Mouse (Mus musculus) brown adipose tissue, adult 24 weeks (tissue): Measurements from ENCODE around the gene Trp53i11. TPM values are rescaled to one million over a fixed set of nuclear protein-coding genes. Genes with fewer than 3 reads are reported as not detected.

Experiments
- H3K27ac ChIP-seq: fragments of 200-500 bp; replicated peaks from 2 replicates; pipeline ENCODE4 v1.5.1; 2012; ENCODE audit warnings: low read depth, mild to moderate bottlenecking, low read length
- H3K4me1 ChIP-seq: fragments of 200-500 bp; 2 replicates; pipeline ENCODE4 v1.6.1; 2012; ENCODE audit warnings: low read length, mixed read lengths; ENCODE audit not compliant: control insufficient read depth, insufficient read depth, insufficient read length
- H3K4me3 ChIP-seq: fragments of 200-500 bp; 2 replicates; pipeline ENCODE4 v1.5.1; 2012; ENCODE audit warnings: low read depth, mild to moderate bottlenecking, low read length, moderate library complexity; ENCODE audit not compliant: insufficient read depth
- polyA plus RNA-seq: library from polyadenylated mRNA; stranded (reverse); fragments of >200 nt; gene quantifications from 2 replicates; pipeline ENCODE4 v1.2.4, GENCODE M21; 2012; ENCODE audit not compliant: missing spikeins, insufficient read depth, insufficient read length

Trp53i11 gene
- 7.6 and 14.4 TPM in 2 replicates for polyA plus RNA-seq

- H3K27ac ChIP-seq, result peak within 1 kb of the TSS; percentile 75
- peaks cover 7% of the 10 kb centered on the region; the same call in 1 of the 2 replicates for H3K4me1 ChIP-seq
- peak within 1 kb of the TSS; percentile 74 for H3K4me3 ChIP-seq
Measured at GRCm38 (mm10) chr2:93187323-93187996, at the start of gene Trp53i11. Trp53i11 (plus strand) TSS chr2:93187548.

DNA sequence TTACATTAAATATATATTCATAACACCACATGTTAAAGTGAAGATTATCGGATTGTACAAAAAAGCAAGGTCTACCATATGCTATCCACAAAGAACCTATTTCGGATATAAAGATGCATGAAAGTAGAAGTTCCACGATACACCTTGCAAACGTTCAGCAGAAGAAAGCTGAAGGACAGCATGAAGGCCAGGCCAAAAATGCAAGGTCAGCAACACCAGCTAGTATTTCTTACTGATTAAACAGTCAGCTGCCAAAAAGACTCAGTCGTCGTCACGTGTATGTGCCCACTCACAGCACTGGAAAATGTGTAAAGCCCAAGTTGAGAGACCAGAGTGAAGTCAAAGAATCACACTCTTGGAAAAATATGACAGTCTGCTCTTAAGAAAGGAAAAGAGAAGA is 47.9 kb upstream of the Trp53i11 start:
- Histone ChIP-seq H3K27ac (no peak overlapping the region), H3K4me3 (no peak overlapping the region), H3K4me1 (peaks cover 26% of the 10 kb centered on the region)

DNA sequence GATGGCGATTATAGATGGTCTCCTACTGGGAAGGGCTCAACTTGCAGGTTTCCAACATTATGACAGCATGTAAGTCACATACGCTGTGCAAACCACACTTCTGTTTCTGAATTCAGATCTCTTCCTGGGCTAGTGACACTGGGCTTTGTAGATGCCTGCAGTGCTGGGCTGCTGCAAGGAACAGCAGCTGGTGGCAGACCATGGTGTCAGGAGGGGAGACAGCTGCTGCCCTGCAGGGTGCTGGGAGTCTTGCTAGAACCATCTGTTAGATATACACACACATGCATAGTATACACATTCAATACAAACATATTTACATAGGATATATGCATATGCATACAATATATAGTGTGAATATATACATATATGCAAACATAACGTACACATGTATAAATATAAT is 46.0 kb upstream of the Trp53i11 start:
- no peak overlapping the region for H3K4me3 ChIP-seq
- peaks cover 27% of the 10 kb centered on the region for H3K4me1 ChIP-seq
- no peak overlapping the region for H3K27ac ChIP-seq

GRCm38 (mm10) chr2:93142616-93143015 is 44.7 kb upstream of the Trp53i11 start:
- peak overlapping the region; percentile 79 for H3K27ac ChIP-seq

DNA sequence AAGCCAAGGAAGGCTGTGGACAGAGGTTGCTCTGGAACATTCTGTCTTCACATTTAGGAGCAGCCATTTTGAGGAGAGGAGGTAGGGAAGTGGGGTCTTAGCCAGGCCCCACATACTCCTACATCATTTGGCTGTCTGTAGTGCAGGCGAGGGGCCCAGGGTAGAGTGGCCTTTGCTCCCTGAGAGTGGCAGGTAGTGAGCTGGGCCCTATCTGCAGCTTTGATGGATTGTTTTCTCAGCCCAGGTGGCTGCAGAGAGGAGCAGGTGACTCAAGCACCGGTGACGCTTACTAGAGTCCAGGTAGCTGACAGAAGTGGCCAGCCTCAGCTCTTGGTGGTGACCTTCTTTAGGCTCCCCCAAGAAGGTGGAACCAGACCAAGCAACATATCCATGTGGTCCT is 43.2 kb upstream of the Trp53i11 start:
- H3K4me3 ChIP-seq, result no peak overlapping the region
- H3K27ac ChIP-seq, result 0 out of 2 replicates have a peak overlapping the region, but pooled peaks have one; percentile 63
- H3K4me1 ChIP-seq, result peaks cover 32% of the 10 kb centered on the region

More at GRCm38 (mm10) chr2:93142616-93143015, 44.7 kb upstream of the Trp53i11 start:
- H3K4me3 ChIP-seq, result no peak overlapping the region
- H3K4me1 ChIP-seq, result peaks cover 32% of the 10 kb centered on the region

DNA sequence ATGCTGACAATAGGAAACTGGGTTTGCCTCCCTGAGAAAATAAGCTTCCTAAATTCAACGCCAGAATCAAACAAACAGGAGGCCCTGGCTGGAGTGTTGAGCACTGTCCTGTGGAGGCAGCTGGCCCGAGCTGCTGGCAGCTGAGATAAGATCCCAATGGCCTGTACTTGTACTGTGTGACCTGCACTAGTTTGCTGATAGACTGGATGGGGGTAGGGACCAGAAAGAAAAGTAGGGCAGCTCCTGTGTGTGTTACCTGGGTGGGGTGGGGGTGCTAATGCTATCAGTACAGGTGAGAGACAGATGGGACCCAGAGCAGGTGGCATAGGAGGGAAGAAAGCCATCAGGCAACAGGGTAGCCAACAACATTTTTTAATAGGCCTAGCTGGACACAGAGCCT is 37.3 kb upstream of the Trp53i11 start:
- H3K4me3 ChIP-seq, result no peak overlapping the region
- H3K27ac ChIP-seq, result no peak overlapping the region
- H3K4me1 ChIP-seq, result peaks cover 12% of the 10 kb centered on the region

- no peak overlapping the region for H3K27ac ChIP-seq
- no peak overlapping the region for H3K4me3 ChIP-seq
- peaks cover 10% of the 10 kb centered on the region for H3K4me1 ChIP-seq
Measured at GRCm38 (mm10) chr2:93150673-93151450, 36.5 kb upstream of the Trp53i11 start.

- Histone ChIP-seq H3K27ac (no peak overlapping the region), H3K4me1 (peaks cover 3% of the 10 kb centered on the region; the same call in 1 of the 2 replicates), H3K4me3 (no peak overlapping the region)
Measured at GRCm38 (mm10) chr2:93152191-93152601, 35.2 kb upstream of the Trp53i11 start.

DNA sequence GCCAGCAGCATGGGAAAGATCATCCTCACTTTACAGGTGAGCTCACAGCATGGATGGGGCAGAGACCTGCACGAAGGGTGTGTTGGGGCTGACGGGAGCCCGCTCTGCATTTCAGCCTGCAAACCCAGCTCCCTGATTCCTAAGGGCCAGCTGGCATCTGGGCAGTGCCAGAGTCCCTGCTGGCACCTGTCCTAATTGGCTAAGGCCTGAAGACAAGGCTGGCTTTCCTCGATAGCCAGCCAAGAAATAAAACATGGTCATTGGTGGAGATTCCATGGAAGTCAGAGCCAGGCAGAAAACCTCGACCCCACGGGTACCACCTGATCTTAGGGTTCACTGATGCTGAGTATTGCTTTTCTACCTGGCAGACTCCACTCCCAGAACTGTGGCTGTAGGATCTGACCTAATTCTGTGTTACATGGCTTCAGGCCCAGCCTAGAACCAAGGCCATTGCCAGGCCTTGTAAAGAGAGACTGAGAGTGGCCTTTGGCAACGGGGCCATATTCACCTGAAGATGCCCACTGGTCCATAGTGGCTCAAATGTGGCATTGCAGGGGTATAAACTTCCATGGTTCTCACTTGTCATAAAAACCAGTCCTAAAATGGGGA is 34.4 kb upstream of the Trp53i11 start:
- Histone ChIP-seq H3K4me1 (peaks cover 3% of the 10 kb centered on the region; the same call in 1 of the 2 replicates), H3K4me3 (no peak overlapping the region), H3K27ac (no peak overlapping the region)

DNA sequence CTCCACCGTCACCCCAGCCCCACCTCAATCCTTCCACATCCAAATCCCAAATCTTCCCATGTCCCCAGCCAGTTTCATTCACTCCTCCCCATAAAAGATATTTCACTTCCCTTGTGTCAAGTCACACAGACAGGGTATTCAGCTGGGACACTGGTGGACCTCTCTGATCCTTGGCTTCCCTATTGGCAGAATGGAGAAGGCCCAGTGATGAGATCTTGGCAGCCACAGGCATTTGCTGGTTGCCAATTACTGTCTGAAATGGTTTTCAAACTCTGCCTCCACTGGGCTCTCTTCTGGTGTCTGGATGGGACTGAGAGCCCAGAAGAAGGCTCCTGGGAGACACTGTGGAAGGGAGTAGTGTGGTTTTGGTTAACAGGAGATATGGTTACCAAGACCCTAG is 33.5 kb upstream of the Trp53i11 start:
- no peak overlapping the region for H3K27ac ChIP-seq
- H3K4me1 ChIP-seq, result peaks cover 3% of the 10 kb centered on the region; the same call in 1 of the 2 replicates
- no peak overlapping the region for H3K4me3 ChIP-seq

DNA sequence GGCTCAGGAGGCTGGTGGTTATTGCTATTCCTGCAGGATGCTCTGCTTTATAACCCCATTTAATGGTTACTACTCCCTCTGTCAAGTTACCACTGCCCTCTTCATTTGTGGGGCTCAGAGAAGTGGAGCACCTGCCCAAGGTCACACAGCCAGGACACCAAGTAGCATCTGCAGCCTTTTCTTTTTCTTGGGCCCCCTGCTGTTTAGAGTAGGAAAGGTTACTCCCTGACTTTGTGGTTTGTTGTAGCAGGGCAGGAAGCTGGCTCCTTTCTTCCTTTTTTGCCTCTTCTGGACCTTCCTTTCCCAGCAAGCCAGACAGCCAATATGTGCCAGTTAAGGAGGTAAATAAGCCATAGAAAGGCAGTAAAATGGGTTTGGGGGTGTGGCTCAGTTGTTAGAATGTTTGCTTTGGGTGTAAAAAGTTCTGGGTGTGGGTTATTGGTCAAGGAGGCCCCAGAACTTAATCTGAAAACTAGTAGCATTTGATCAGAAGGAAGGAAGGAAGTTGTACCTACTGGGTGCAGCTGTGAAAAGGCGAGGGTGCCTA is 32.8 kb upstream of the Trp53i11 start:
- Histone ChIP-seq H3K4me3 (no peak overlapping the region), H3K4me1 (peaks cover 3% of the 10 kb centered on the region; the same call in 1 of the 2 replicates), H3K27ac (no peak overlapping the region)

- H3K27ac ChIP-seq, result no peak overlapping the region
- H3K4me1 ChIP-seq, result peaks cover 13% of the 10 kb centered on the region; the same call in 1 of the 2 replicates
- no peak overlapping the region for H3K4me3 ChIP-seq
Measured at GRCm38 (mm10) chr2:93160467-93161035, 26.8 kb upstream of the Trp53i11 start.

DNA sequence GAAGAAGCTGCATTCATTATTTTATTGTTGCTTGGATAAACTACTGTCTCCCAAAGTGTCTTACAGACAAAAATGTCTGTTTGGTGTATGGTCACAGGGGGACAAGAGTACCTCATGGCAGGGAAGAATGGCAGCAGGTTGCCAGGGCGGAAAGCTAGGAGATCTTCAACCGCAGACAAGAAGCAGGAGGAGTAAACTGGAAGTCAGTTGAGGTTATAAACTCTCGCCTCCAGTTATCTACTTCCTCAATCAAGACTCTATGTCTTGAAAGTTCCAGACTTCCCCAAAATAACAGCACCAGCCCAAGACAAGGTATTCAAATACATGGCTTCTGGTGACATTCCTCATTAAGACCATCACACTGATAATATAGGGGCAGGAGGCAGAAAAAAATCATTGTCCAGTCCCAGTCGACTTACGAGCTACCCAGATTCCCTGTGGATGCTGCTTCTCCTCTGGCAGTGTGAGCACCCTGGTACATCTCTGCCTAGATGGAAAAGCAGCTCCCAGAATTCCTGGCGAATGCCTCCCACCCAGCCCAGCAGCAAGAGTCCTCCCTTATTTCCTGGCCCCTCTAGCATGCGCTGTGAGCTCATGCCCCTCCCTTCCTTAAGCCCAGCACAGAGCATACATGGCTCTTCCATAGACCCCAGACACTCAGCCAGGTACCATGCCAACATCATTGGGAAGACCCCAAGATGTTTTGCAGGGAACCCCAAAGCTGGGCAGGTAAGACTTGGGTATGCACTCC is 25.3 kb upstream of the Trp53i11 start:
- Histone ChIP-seq H3K27ac (peak overlapping the region; percentile 90), H3K4me3 (no peak overlapping the region), H3K4me1 (peaks cover 23% of the 10 kb centered on the region)

GRCm38 (mm10) chr2:93162791-93163190 is 24.6 kb upstream of the Trp53i11 start:
- Histone ChIP-seq H3K27ac (peak overlapping the region; percentile 90), H3K4me3 (no peak overlapping the region), H3K4me1 (peaks cover 24% of the 10 kb centered on the region)
